Mouse (Mus musculus) megakaryocyte-erythroid progenitor cell, adult 5 weeks (primary cell): ENCODE data around the gene Gm436. TPM values are rescaled to one million over a fixed set of nuclear protein-coding genes. Genes with fewer than 3 reads are reported as not detected.

Source experiments
- polyA plus RNA-seq: library from polyadenylated mRNA; stranded (reverse); fragments of >175 nt; gene quantifications from 2 replicates; pipeline ENCODE4 v1.2.3, GENCODE M21; 2012

The Gm436 gene
- not detected in 2 replicates for polyA plus RNA-seq

DNA sequence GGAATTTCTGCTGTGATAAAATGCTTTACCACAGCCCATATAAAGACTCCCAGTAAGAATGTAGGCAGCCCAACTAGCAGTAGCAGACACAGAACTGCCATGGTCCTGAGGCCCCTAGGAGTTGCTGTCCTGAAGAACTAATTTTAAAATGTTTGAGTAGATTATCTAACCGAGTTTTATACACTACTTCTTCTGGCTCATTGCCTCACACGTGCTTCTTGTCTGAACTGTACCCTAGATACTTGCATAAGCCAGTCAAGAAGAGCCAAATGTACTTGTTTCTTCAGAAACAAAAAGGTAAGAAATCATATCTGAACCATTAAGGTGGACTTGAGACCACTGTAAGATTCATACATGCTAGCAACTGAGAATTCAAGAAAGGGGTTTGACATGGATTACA is at the start of gene Gm436:
Gene Gm436, minus strand, starts transcription at position 101 of the 400 bp plus-strand sequence.

DNA sequence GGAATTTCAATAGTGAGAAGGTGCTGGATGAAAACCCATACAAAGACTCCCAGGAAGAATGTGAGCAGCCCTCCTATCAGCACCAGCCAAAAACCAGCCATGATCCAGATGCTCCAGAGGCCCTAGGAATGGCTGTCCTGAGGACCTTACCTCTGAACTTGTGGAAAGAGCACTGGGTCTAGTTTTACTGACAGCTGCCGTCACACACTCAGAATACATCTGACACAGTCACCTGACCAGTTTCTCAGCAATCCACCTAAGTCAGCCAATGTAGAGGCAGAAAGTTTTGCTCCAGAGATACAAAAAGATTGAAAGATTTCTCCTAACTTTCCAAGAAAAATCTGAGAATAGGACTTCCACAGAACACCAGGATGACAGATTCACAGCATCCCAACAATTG is 35.1 kb upstream of the Gm436 start, which contains the start of gene Gm13178:
Gene Gm13178, minus strand, starts transcription at position 101 of the 400 bp plus-strand sequence.

Other genes with a start within 250 kb of the Gm436 start
- gene 1700012P22Rik, start 247.6 kb downstream of the Gm436 start, polyA plus RNA-seq: not detected in 2 replicates
- not detected in 2 replicates for gene Gm9944, start 233.1 kb downstream of the Gm436 start, polyA plus RNA-seq
- gene Aadacl3, start 222.6 kb downstream of the Gm436 start, polyA plus RNA-seq: not detected in 2 replicates
- not detected in 2 replicates for gene 9430007A20Rik, start 166.5 kb downstream of the Gm436 start, polyA plus RNA-seq
- not detected in 2 replicates for gene Gm13124, start 121.2 kb downstream of the Gm436 start, polyA plus RNA-seq
- not detected in 2 replicates for gene Aadacl4, start 72.7 kb downstream of the Gm436 start, polyA plus RNA-seq
- gene Gm13178, start 35.0 kb upstream of the Gm436 start, polyA plus RNA-seq: not detected in 2 replicates
- not detected in 2 replicates for gene Gm438, start 100.2 kb upstream of the Gm436 start, polyA plus RNA-seq
- 8.4 and 10.6 TPM in 2 replicates for gene Dhrs3, start 206.5 kb upstream of the Gm436 start, polyA plus RNA-seq